Mouse (Mus musculus) Patski (cell line): ENCODE results near the gene Zfp637. TPM values are rescaled to one million over a fixed set of nuclear protein-coding genes. Genes with fewer than 3 reads are reported as not detected.

ENCODE experiments used
- ATAC-seq: fragments of 100-300 bp; one replicate; pipeline ENCODE4 v1.8.0; 2021
- CTCF ChIA-PET: fragments of 350-600 bp; sonication (Branson Sonifier 250); formaldehyde crosslinking; loops from one replicate; lab custom pipeline; 2022; ENCODE audit warnings: inconsistent platforms; lab: Charles Lee
- POLR2A ChIA-PET: fragments of 350-600 bp; sonication (Branson Sonifier 250); formaldehyde crosslinking; loops from one replicate; lab custom pipeline; 2022; ENCODE audit warnings: antibody characterized with exemption, inconsistent platforms; lab: Charles Lee
- DNase-seq: peaks from one replicate; pipeline ENCODE4 v3.0.0-alpha.2; 2011; ENCODE audit warnings: low read depth, low spot score
- H3K27me3 ChIP-seq: fragments of 371-371 bp; one replicate; pipeline ENCODE4 v1.5.1; 2021
- CTCF ChIP-seq: fragments of 100-300 bp; IDR thresholded peaks from one replicate; pipeline ENCODE4 v1.5.1; 2021
- in situ Hi-C: fragments of 300-500 bp; cut with MboI; formaldehyde crosslinking; loops from 3 replicates; pipeline ENCODE4 v1.11.1; 2018; ENCODE audit warnings: low pct_unique_long_range_greater_than_20kb, mixed read lengths
- polyA plus RNA-seq: library from polyadenylated mRNA; unstranded; gene quantifications from one replicate; pipeline ENCODE4 v1.2.3, GENCODE M21; 2021

The Zfp637 gene
- polyA plus RNA-seq: 60.3 TPM

DNA sequence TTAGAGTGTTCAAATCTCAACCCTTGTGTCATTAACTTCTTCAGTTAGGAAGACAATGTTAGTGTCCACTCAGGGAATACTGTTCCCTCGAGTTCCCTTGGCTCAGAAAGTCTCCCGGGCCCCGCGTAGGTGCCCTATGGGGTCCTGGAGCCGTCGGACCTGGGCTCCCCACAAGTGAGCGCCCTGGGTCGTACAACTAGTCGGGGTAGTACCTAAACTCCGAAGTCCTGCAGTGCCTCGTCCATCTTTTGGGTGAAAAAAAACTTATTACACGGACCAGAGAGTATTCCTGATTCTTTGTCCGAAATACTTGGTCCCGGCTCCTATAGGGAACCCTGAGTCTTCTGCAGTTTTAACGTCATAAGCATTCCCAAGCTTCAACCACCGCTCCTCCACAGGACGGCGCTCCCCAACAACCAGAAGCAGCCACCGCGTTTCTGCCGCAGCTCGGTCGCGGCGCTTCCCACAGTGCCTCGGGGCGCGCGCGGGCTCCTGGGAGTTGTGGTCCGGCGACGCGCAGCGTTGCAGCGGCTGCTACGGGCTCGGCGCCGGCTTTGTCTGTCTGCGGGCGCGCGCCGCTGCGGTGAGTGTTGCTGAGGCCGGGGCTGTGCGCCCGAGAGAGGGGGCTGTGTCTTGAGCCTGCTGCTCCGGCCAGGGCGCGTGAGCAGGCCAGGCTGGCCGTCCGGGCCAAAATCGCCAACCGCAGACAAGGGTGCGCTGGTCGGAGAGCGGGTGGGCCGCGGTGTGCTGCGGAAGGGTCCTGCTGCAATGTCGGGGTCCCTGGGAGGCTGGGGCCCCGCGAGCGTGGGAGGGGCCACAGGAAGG is at the start of gene Zfp637:
Gene Zfp637, plus strand, starts transcription at position 495 of the 825 bp plus-strand sequence.
- peaks cover 4% of the 10 kb centered on the region for H3K27me3 ChIP-seq
- ChIA-PET CTCF (interaction anchor here (1.1 to 1.7 kb wide), 3 partner anchors 15 to 579 kb away, joined by 3 to 6 read pairs (median 5); partner anchors contain the start of gene Bms1), POLR2A (interaction anchor here (0.7 to 1.2 kb wide), 3 partner anchors 23 to 42 kb away, joined by 3 to 4 read pairs (median 3); no protein-coding TSS in a partner anchor)
- in situ Hi-C loops: no loop called here
- DNase-seq: no peak
- peak; percentile 90 for TF ChIP-seq CTCF
- peak; percentile 95 for ATAC-seq

DNA sequence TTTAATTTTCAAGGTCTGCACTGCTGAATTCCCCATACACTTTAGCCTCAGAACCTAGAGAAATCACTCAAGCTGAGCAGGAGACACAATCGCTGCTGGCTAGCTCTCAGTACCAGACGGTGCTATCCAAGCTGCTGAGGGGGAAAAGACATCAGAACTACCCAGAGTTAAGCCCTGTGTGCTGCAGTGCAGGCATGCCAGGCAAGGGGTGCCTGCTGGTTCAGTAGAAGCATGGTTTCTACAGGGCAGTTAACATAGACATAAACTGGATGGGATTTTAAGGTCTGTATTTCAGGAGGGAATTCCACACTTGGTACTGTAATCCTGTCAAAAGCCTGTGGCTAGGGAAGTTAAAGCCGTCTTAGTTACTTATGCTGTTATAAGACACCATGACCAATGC is 45.7 kb upstream of the Zfp637 start:
- CTCF ChIA-PET: no interaction called here
- no peak for ATAC-seq
- in situ Hi-C loops: no loop called here
- POLR2A ChIA-PET: interaction anchor here (1.0 kb wide), 1 partner anchor 23 kb away, joined by 3 read pairs; no protein-coding TSS in a partner anchor
- no peak for DNase-seq
- no peak for TF ChIP-seq CTCF
- H3K27me3 ChIP-seq: peaks cover 5% of the 10 kb centered on the region

DNA sequence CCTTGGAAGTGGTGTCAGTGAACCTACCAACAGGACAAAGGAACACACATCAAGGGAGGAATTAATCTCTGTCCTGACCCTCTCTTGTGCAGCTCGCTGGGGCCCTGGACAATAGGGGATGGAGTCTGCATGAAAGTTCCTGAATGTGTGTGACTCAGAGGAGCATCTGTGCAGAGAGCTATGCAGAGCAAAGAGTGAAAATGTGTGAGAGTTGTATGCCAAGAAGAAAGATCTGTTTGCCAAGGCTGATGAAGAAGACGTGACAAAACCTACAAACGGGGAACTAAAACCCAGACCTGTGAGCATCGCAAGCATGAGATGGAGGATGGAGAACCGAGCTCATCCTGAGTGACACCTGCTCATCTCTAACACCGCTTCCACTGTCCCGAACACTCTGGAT is 40.2 kb upstream of the Zfp637 start:
- POLR2A ChIA-PET: no interaction called here
- no peak for TF ChIP-seq CTCF
- ATAC-seq: no peak
- CTCF ChIA-PET: no interaction called here
- in situ Hi-C loops: loop anchor here (25.0 kb wide), 1 partner anchor 289 kb away; no protein-coding TSS in a partner anchor
- no peak for DNase-seq
- peaks cover 7% of the 10 kb centered on the region for H3K27me3 ChIP-seq

DNA sequence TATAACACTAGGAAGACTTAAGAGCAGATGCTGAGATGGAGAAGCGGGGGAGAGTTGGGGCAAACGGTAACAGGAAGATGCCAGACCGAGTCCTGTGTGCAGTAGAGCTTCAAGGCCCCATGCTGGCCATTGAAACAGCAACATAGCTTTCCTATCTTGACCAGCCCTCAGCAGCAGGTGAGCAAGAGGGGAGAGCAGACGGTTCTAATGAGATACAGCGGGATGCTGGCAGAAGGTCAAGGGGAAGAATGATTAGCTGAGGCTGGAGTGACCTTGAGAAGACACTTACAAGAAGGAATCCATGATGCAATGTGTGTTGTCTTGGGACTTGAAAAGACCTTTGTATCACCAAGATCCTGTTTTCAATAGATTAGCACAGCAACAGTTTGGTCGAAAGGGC is 39.2 kb upstream of the Zfp637 start:
- in situ Hi-C loops: loop anchor here (25.0 kb wide), 1 partner anchor 290 kb away; no protein-coding TSS in a partner anchor
- no peak for TF ChIP-seq CTCF
- no peak for ATAC-seq
- CTCF ChIA-PET: no interaction called here
- POLR2A ChIA-PET: no interaction called here
- no peak for DNase-seq
- H3K27me3 ChIP-seq: peaks cover 7% of the 10 kb centered on the region

DNA sequence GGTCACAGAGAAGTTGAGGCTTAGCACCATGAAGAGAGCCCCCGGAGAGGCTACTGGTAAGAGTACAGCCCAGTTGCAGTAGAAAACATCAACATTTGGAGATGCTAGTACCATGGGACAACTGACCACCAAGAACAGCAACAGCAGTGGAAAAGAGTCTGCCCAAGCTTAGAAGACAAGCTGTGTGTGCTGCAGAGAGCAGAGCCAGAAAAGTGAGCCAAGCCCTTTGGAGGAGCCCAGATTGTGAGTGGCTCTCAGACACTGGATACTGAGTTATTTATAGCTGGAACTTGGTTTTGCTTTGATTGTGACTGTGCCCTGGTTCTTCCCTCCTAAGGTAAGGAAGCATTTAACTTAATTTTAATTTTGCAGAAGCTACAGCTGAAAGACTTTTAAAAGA is 33.2 kb upstream of the Zfp637 start:
- ChIA-PET CTCF (interaction anchor here (1.5 kb wide), 1 partner anchor 1092 kb away, joined by 3 read pairs; the partner anchor contains the start of gene Tmem72), POLR2A (no interaction called here)
- in situ Hi-C loops: loop anchor here (25.0 kb wide), 1 partner anchor 295 kb away; no protein-coding TSS in a partner anchor
- no peak for TF ChIP-seq CTCF
- peaks cover 5% of the 10 kb centered on the region for H3K27me3 ChIP-seq
- no peak for ATAC-seq
- DNase-seq: no peak

DNA sequence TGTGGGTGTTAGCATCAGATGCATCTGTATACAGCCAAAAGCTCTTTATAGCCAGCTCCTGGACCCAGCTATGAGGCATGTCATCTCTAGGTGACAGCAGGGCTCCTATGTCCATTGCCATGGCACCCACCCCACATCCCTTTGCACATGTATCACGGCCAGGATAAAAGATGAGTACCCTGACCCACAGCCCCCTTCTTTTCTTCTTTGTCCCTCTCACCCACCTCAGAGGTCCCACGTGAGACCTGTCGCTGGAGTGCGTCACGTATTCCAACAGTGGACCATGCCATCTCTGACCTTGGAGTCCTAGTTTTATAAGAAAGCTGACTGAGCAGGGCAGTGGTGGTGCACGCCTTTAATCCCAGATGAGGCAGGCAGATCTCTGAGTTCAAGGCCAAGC is 31.2 kb upstream of the Zfp637 start:
- ChIA-PET CTCF (no interaction called here), POLR2A (no interaction called here)
- DNase-seq (no peak), ATAC-seq (no peak)
- TF ChIP-seq CTCF: no peak
- in situ Hi-C loops: loop anchor here (25.0 kb wide), 1 partner anchor 298 kb away; no protein-coding TSS in a partner anchor
- H3K27me3 ChIP-seq: peaks cover 5% of the 10 kb centered on the region

DNA sequence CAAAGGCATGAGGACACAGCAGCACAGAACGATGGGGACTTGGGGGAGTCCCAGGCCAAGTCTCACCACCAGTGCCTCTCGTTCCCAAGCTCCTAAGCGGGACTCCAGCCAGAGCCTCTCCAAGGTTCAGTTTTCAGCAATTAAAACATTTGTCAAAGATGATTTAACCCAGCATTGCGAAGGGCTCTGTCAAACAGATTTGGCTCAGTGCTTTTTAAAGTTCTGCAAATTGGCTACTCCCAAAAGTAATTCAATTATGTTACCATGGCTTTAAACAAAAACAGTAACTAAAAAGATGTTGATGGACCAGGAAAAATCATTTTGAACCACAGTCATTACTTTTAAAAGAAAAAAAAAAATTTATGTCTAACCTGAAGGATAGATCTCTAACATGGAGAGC is 30.3 kb upstream of the Zfp637 start:
- in situ Hi-C loops: loop anchor here (25.0 kb wide), 1 partner anchor 298 kb away; no protein-coding TSS in a partner anchor
- ChIA-PET CTCF (no interaction called here), POLR2A (no interaction called here)
- ATAC-seq (no peak), DNase-seq (no peak)
- TF ChIP-seq CTCF: no peak
- peaks cover 5% of the 10 kb centered on the region for H3K27me3 ChIP-seq

DNA sequence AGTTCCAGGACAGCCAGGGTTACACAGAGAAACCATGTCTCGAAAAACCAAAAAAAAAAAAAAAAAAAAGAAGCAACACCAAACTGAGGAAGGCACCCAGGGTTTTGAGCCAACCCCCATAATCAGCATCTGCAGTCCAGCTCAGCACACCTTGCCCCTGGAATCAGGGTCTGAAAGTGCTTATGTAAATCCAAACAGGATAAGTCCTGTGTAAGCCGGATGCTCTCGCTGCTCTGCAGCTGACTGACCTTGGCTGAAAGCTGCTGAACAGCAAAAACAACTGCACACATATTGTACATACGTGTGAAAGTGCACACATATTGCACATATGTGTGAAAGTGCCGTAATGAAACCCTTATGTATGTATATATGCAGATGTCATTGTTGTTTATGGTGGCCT is 29.7 kb upstream of the Zfp637 start:
- ChIA-PET CTCF (no interaction called here), POLR2A (no interaction called here)
- in situ Hi-C loops: loop anchor here (25.0 kb wide), 1 partner anchor 299 kb away; no protein-coding TSS in a partner anchor
- ATAC-seq (no peak), DNase-seq (no peak)
- TF ChIP-seq CTCF: no peak
- H3K27me3 ChIP-seq: peaks cover 5% of the 10 kb centered on the region

DNA sequence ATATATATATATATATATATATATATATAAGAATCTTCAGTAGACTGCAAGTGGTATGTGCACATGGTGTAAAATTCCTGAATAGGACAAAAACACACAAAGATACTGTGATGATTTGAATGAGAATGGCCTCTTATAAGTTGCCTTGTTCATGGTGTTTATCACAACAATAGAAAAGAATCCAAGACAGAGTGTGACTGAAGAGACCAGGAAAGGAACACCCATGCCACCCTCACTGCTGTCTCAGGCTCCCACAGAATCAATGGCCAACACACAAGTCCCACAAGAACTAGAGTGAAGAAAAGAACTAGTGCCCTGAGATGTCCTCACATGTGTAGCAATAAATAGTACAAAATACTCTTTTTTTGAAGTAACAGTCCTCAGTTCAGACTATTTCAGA is 26.3 kb upstream of the Zfp637 start:
- TF ChIP-seq CTCF: no peak
- in situ Hi-C loops: loop anchor here (25.0 kb wide), 1 partner anchor 302 kb away; no protein-coding TSS in a partner anchor
- no peak for DNase-seq
- CTCF ChIA-PET: interaction anchor here (1.7 kb wide), 1 partner anchor 11 kb away, joined by 5 read pairs; no protein-coding TSS in a partner anchor
- POLR2A ChIA-PET: no interaction called here
- H3K27me3 ChIP-seq: no peaks in the 10 kb centered on the region
- no peak for ATAC-seq

DNA sequence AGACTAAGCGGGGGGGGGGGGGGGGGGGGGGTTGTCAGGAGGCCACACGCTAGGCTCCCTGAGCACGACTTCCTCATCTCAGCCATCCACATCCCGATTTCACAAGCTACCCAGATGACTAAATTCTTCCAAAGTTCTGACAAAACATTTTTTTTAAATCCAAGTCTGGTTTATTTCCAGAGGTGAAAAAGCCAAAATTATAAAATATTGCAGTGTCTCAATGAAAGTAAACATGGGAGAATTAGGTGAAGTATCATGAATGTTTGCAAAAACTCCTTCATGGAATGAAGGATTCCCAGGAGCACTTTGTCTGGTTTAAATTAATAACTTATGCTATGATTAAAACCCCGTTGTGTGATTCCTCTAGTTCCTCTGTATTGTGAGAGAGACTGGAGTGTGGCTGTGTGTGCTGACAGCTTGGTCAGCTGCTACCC is 23.9 kb upstream of the Zfp637 start:
- in situ Hi-C loops: loop anchor here (25.0 kb wide), 1 partner anchor 305 kb away; no protein-coding TSS in a partner anchor
- ATAC-seq: no peak
- DNase-seq: no peak
- ChIA-PET CTCF (no interaction called here), POLR2A (no interaction called here)
- TF ChIP-seq CTCF: no peak
- no peaks in the 10 kb centered on the region for H3K27me3 ChIP-seq
